Mouse (Mus musculus): ENCODE data around the gene Ccsap.
A peak's percentile ranks its signal among the peaks of the same experiment; 100 is the strongest.

The Ccsap gene

DNA sequence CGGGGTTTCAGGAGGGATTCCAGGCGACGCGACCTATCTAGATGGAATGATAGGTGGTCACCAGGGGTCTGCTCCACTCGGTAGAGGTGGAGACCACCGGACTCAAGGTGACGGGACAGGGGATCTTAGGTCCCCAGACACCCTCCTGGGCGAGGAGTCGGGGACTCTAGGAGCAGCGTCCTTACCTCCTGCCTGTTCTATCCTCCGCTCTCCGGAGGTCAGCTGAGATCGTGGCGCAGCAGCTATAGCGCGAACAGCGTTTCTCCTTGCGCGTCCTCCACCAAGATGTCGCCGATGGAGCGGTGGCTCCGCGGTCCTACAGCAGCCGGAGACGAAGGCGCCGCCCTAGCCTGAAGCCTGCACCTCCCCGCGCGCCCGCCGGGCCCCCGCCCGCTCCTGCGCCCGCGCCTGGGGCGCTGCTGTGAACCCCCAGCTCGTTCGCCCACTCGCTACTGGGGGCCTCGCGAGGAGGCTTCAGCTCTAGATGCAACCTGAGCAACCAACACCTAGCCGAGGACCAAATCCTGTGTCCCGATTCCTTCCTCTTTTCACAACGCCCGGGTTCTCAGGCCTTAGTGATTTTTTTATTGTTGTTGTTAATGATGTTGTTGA, at the start of gene Ccsap:
TSS of gene Ccsap (minus strand) at position 562 of the 612 bp plus-strand sequence.
- peak in 1 of 2 experiments; percentile 59 for DNase-seq (ENCODE audit: low spot score in 2 of 2)

GRCm38 (mm10) chr8:123907604-123908003, 47.6 kb upstream of the Ccsap start:
- DNase-seq (ENCODE audit: low spot score in 2 of 2) = no peak

DNA sequence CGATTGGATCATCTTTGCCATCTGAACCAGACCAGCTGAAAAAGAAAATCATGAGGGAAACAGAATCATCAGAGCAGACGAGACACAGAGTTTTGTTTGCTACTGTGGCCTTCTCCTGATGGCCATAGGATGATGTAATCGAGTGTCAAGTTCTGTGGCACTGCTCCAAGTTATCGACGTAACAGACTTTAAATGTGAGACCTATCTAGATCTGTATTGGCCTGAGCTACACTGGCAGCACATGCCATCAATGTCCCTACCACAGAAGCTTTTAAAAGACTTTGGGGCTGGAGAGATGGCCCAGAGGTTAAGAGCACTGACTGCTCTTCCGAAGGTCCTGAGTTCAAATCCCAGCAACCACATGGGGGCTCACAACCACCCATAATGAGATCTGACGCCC, 42.6 kb upstream of the Ccsap start:
- no peak for DNase-seq (ENCODE audit: low spot score in 2 of 2)

- DNase-seq (ENCODE audit: low spot score in 2 of 2) = no peak
Observed at GRCm38 (mm10) chr8:123899366-123899765, 39.4 kb upstream of the Ccsap start.

GRCm38 (mm10) chr8:123898576-123898975, 38.6 kb upstream of the Ccsap start:
- no peak for DNase-seq (ENCODE audit: low spot score in 2 of 2)

DNA sequence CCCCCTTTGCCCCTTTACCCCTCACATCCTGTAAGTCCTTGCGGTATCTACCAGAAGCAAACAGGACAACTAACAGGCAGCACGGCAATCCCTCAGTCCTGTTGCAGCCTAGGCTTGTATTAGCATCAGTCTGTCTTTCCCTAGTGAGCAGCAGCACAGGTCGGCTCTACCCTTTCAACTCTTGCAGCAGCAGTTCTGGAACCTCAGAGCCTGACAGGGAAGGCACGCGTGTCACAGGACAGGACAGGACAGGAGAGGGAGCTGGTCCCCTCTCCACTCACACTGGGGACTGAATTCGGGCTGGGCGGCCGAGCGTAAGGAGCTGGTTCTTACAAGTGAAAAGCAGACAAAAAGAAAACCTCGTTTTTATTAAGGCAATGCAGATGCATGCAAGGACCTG, 36.8 kb upstream of the Ccsap start:
- DNase-seq (ENCODE audit: low spot score in 2 of 2) = no peak

DNA sequence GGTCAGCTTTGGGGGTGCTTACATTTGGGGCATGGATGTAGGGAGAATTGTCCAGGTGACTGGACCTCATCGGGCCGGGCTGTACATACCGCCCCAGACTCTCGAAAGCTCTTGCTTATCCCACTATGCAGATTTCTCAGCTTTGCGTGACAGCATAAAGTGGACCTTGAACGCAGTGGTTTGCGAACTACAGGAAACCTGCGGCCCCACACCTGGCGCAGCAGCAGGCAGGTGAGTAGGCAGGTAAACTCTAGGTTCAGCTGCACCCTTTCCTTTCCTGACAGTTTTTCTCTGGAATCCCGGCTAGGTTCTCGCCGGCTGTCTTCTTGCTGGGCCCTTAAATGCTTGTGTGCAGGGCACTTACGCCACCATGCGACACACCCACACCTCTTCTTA, 36.4 kb upstream of the Ccsap start:
- DNase-seq (ENCODE audit: low spot score in 2 of 2) = no peak

- no peak for DNase-seq (ENCODE audit: low spot score in 2 of 2)
Observed at GRCm38 (mm10) chr8:123895680-123896365, 35.8 kb upstream of the Ccsap start.

DNA sequence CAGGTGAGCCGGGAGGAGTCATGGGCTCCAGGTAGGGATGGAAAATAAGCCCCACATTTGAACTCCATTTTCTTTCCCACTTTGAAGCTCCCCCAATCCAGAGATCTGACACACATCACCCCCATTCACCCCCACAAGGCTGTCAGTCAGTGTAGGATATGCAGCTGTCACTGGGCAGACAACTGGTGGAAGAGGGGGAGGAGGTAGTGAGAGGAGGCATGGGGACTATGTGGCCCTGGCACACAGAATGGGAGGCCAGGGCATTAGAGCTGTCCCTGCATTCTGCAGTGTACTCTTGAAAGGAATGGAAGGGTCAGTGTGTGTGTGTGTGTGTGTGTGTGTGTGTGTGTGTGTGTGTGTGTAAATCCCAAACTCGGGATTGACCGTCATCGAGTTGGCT, 35.2 kb upstream of the Ccsap start:
- no peak for DNase-seq (ENCODE audit: low spot score in 2 of 2)

DNA sequence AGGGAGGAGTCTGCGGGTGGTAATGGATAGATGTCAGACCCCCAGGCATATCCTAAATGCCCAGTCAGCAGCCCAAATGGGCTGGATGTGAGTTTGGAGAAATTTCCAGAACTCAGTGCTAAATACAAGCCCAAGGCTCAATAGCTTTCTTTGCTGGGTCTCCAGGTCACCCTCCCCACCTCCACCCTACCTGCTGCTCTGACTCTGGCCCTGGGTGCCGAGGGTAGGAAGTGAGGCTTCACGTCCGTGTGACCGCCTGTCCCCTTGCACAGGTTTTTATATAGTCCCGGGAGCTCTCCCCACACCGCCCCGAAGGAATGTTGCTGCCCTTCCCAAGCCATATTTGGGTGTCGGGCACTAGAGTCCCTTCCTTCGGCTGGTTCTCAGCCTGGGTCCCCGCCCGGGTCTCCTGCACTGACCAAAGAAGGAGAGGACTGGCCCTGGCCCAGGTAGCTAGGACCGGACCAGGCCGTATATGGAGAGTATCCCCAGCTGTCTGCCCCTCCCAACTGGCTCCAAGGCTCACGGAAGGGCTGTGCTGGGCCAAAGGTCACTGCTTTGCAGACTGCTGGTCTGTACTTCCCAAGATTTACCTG, 34.6 kb upstream of the Ccsap start, which contains the start of gene Acta1:
TSS of gene Acta1 (minus strand) at position 250 of the 596 bp plus-strand sequence.
- DNase-seq (ENCODE audit: low spot score in 2 of 2) = no peak

DNA sequence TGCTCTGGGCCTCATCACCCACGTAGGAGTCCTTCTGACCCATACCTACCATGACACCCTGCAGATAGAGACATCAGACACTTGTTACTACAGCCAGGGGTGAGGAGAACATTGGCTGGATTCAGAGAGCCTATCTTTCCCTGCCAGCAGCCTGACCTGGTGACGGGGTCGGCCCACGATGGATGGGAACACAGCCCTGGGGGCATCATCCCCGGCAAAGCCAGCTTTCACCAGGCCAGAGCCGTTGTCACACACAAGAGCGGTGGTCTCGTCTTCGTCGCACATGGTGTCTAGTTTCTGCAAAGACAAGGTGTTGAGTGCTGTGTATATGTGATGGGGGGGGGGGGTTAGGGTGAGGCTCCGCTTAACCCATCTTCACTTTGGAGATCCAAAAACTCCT, 33.4 kb upstream of the Ccsap start:
- DNase-seq (ENCODE audit: low spot score in 2 of 2) = no peak

- no peak for DNase-seq (ENCODE audit: low spot score in 2 of 2)
Observed at GRCm38 (mm10) chr8:123892586-123893155, 32.7 kb upstream of the Ccsap start.

- DNase-seq (ENCODE audit: low spot score in 2 of 2) = peak; percentile 75 to 80
Observed at GRCm38 (mm10) chr8:123891883-123892585, 32.0 kb upstream of the Ccsap start.

GRCm38 (mm10) chr8:123891271-123891670, 31.3 kb upstream of the Ccsap start:
- DNase-seq (ENCODE audit: low spot score in 2 of 2) = no peak

GRCm38 (mm10) chr8:123889797-123890196, 29.8 kb upstream of the Ccsap start:
- DNase-seq (ENCODE audit: low spot score in 2 of 2) = no peak

GRCm38 (mm10) chr8:123887956-123888355, 27.9 kb upstream of the Ccsap start:
- no peak for DNase-seq (ENCODE audit: low spot score in 2 of 2)

DNA sequence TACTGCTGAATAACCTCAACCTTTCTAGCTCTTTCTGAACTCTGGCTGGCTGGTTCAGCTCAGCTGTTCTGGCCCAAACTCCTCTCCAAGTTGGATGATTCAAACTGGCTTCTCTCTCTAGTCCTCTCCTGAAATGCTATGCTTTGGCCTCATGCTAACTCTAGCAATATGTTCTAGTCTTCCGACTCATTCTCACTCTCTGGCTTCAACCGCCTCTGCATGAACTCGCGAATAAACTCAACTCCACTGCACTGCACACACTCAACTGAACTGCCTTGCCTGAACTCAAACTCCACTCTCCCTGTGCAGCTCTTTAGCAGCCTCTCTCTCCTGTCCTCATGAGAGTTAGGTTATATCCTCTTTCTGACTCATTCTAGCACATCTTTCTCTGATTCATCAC, 27.2 kb upstream of the Ccsap start:
- DNase-seq (ENCODE audit: low spot score in 2 of 2) = no peak

- peak; percentile 68 to 79 for DNase-seq (ENCODE audit: low spot score in 2 of 2)
Observed at GRCm38 (mm10) chr8:123884721-123885565, 24.9 kb upstream of the Ccsap start.

GRCm38 (mm10) chr8:123883094-123883493, 23.1 kb upstream of the Ccsap start:
- no peak for DNase-seq (ENCODE audit: low spot score in 2 of 2)

GRCm38 (mm10) chr8:123882412-123882811, 22.4 kb upstream of the Ccsap start:
- DNase-seq (ENCODE audit: low spot score in 2 of 2) = no peak

- DNase-seq (ENCODE audit: low spot score in 2 of 2) = no peak
Observed at GRCm38 (mm10) chr8:123880821-123881350, 20.9 kb upstream of the Ccsap start.

Data from frontal cortex, postnatal 10 days (tissue).